Mouse (Mus musculus) layer of hippocampus, postnatal 10 days (tissue): ENCODE data around the gene Micall2. TPM values are rescaled to one million over a fixed set of nuclear protein-coding genes. Genes with fewer than 3 reads are reported as not detected.
"Not testable (repeated sequence)": the region's sequence is repeated elsewhere in the genome, so short reads cannot be mapped to it uniquely, and the experiment has no call there.

Experiments used
- DNase-seq, 2 experiments: peaks; one replicate each; pipeline ENCODE4 v3.0.0; 2021; ENCODE audit warnings: low spot score in 2 of 2
- total RNA-seq, 2 experiments: library from RNA; stranded (reverse); gene quantifications; 2 replicates each; pipeline ENCODE4 v1.2.3; 2021

The Micall2 gene
- total RNA-seq, 2 experiments from 2014 or later: 3.5 to 4.3 TPM

- peak; percentile 41 to 56 for DNase-seq
Observed at GRCm38 (mm10) chr5:139730712-139731486, 5.2 kb downstream of the Micall2 start.

- no peak for DNase-seq
Observed at GRCm38 (mm10) chr5:139727261-139727660, 8.9 kb downstream of the Micall2 start.

GRCm38 (mm10) chr5:139726186-139726585 lies 9.9 kb downstream of the Micall2 start:
- DNase-seq: no peak

GRCm38 (mm10) chr5:139724336-139725116 lies 11.6 kb downstream of the Micall2 start:
- DNase-seq: no peak

- no peak for DNase-seq
Observed at GRCm38 (mm10) chr5:139723113-139723512, 13.0 kb downstream of the Micall2 start.

- no peak for DNase-seq
Observed at GRCm38 (mm10) chr5:139722709-139723108, 13.4 kb downstream of the Micall2 start.

- no peak for DNase-seq
Observed at GRCm38 (mm10) chr5:139718949-139719348, 17.2 kb downstream of the Micall2 start.

GRCm38 (mm10) chr5:139718540-139718939 lies 17.6 kb downstream of the Micall2 start:
- DNase-seq: no peak

GRCm38 (mm10) chr5:139717723-139718122 lies 18.4 kb downstream of the Micall2 start:
- DNase-seq: peak; percentile 60 to 65

- no peak for DNase-seq
Observed at GRCm38 (mm10) chr5:139706496-139706895, 29.6 kb downstream of the Micall2 start.

GRCm38 (mm10) chr5:139702905-139703304 lies 33.2 kb downstream of the Micall2 start:
- DNase-seq: peak in 1 of 2 experiments; percentile 23

GRCm38 (mm10) chr5:139702236-139702635 lies 33.9 kb downstream of the Micall2 start:
- no peak for DNase-seq

GRCm38 (mm10) chr5:139696954-139697353 lies 39.2 kb downstream of the Micall2 start:
- no peak for DNase-seq

- DNase-seq: not testable (repeated sequence)
Observed at GRCm38 (mm10) chr5:139695876-139696275, 40.3 kb downstream of the Micall2 start.

GRCm38 (mm10) chr5:139694989-139695571 lies 41.1 kb downstream of the Micall2 start:
- no peak for DNase-seq

GRCm38 (mm10) chr5:139694292-139694988 lies 41.7 kb downstream of the Micall2 start:
- DNase-seq: no peak

GRCm38 (mm10) chr5:139690791-139691190 lies 45.3 kb downstream of the Micall2 start:
- no peak for DNase-seq

- DNase-seq: peak; percentile 13 to 30
Observed at GRCm38 (mm10) chr5:139688356-139688755, 47.8 kb downstream of the Micall2 start.

- DNase-seq: peak; percentile 56 to 60
Observed at GRCm38 (mm10) chr5:139687646-139688045, 48.5 kb downstream of the Micall2 start.

- peak in 1 of 2 experiments; percentile 16 for DNase-seq
Observed at GRCm38 (mm10) chr5:139686530-139687249, 49.4 kb downstream of the Micall2 start.

- no peak for DNase-seq
Observed at GRCm38 (mm10) chr5:139683228-139683627, 52.9 kb downstream of the Micall2 start.
